Mouse (Mus musculus) midbrain, embryonic 14.5 days (tissue): ENCODE data around the gene Col26a1. TPM values are rescaled to one million over a fixed set of nuclear protein-coding genes. Genes with fewer than 3 reads are reported as not detected.

Source experiments
- ATAC-seq: fragments of 200-750 bp; cut with Nextera tagmentation; 2 replicates; pipeline ENCODE4 v1.8.0; 2017; ENCODE audit warnings: moderate number of reproducible peaks, moderate library complexity; ENCODE audit not compliant: low FRiP score, low TSS enrichment
- DNase-seq: peaks from one replicate; pipeline ENCODE4 v3.0.0-alpha.2; 2015
- H3K27ac ChIP-seq: fragments of 300-500 bp; sonication (generic); replicated peaks from 2 replicates; pipeline ENCODE4 v1.5.1; 2014; ENCODE audit warnings: mild to moderate bottlenecking, low read depth, low read length, moderate library complexity
- H3K27me3 ChIP-seq: fragments of 300-500 bp; sonication (generic); 2 replicates; pipeline ENCODE4 v1.6.1; 2014; ENCODE audit warnings: low read length, control low read depth, mixed read lengths; ENCODE audit not compliant: control insufficient read depth, insufficient read depth
- H3K36me3 ChIP-seq: fragments of 300-500 bp; sonication (generic); 2 replicates; pipeline ENCODE4 v1.6.1; 2014; ENCODE audit warnings: low read length, control low read depth; ENCODE audit not compliant: control insufficient read depth, insufficient read depth
- H3K4me1 ChIP-seq: fragments of 300-500 bp; sonication (generic); 2 replicates; pipeline ENCODE4 v1.6.1; 2014; ENCODE audit warnings: mild to moderate bottlenecking, antibody characterized with exemption, low read length, control low read depth; ENCODE audit not compliant: control insufficient read depth, insufficient read depth
- H3K4me2 ChIP-seq: fragments of 300-500 bp; sonication (generic); 2 replicates; pipeline ENCODE4 v1.6.1; 2014; ENCODE audit warnings: mild to moderate bottlenecking, low read length, moderate library complexity
- H3K4me3 ChIP-seq: fragments of 300-500 bp; sonication (generic); replicated peaks from 2 replicates; pipeline ENCODE4 v1.5.1; 2014; ENCODE audit warnings: low read depth, low read length
- H3K9ac ChIP-seq: fragments of 300-500 bp; sonication (generic); replicated peaks from 2 replicates; pipeline ENCODE4 v1.6.1; 2014; ENCODE audit warnings: mild to moderate bottlenecking, low read length, moderate library complexity
- H3K9me3 ChIP-seq: fragments of 300-500 bp; sonication (generic); 2 replicates; pipeline ENCODE4 v1.6.1; 2016; ENCODE audit warnings: low read length, control low read depth, mixed read lengths; ENCODE audit not compliant: control insufficient read depth
- WGBS: fragments of 180-500 bp; shearing (Covaris S2); extraction: QIAGEN DNeasy Blood & Tissue Kit; methylation state at CpG from one replicate; pipeline ENCODE4 v1.1.7; 2014; 5-methylcytosine and 5-hydroxymethylcytosine counted together
- polyA plus RNA-seq: library from polyadenylated mRNA; unstranded; fragments of >200 nt; fragmentation: Nextera tagmentation; extraction: Ambion mirVana; gene quantifications from 2 replicates; pipeline ENCODE4 v1.2.1, GENCODE M21; 2014

The Col26a1 gene
- polyA plus RNA-seq, 1 experiment from 2014 or later = 16.2 TPM

- Histone ChIP-seq H3K9ac (no peak overlapping the region), H3K4me1 (peaks cover 8% of the 10 kb centered on the region), H3K9me3 (no peaks in the 10 kb centered on the region), H3K4me3 (no peak overlapping the region), H3K36me3 (no peaks in the 10 kb centered on the region), H3K27me3 (no peaks in the 10 kb centered on the region), H3K27ac (no peak overlapping the region), H3K4me2 (no peak overlapping the region)
- ATAC-seq (no peak), DNase-seq (no peak)
- 89% methylated on average over 5 of the region's 5 CpGs for WGBS
Observed at GRCm38 (mm10) chr5:136867706-136868105, 15.3 kb downstream of the Col26a1 start.

- Histone ChIP-seq H3K4me3 (no peak overlapping the region), H3K4me2 (0 out of 2 replicates have a peak overlapping the region, but pooled peaks have one; percentile 5), H3K36me3 (no peaks in the 10 kb centered on the region), H3K27ac (peak overlapping the region; percentile 60; the same call in 1 of the 2 replicates), H3K4me1 (peaks cover 12% of the 10 kb centered on the region), H3K9me3 (no peaks in the 10 kb centered on the region), H3K9ac (0 out of 2 replicates have a peak overlapping the region, but pooled peaks have one; percentile 7), H3K27me3 (no peaks in the 10 kb centered on the region)
- peak; percentile 63 for DNase-seq
- ATAC-seq = no peak
- WGBS = 26% methylated on average over 14 of the region's 14 CpGs
Observed at GRCm38 (mm10) chr5:136863961-136864674, 18.9 kb downstream of the Col26a1 start.

GRCm38 (mm10) chr5:136863276-136863675 lies 19.7 kb downstream of the Col26a1 start:
- no peak for ATAC-seq

GRCm38 (mm10) chr5:136862806-136863205 lies 20.2 kb downstream of the Col26a1 start:
- ATAC-seq = no peak
- no peaks in the 10 kb centered on the region for H3K9me3 ChIP-seq
- no peak overlapping the region for H3K4me2 ChIP-seq
- H3K36me3 ChIP-seq = no peaks in the 10 kb centered on the region
- peaks cover 12% of the 10 kb centered on the region for H3K4me1 ChIP-seq
- no peaks in the 10 kb centered on the region for H3K27me3 ChIP-seq
- 59% methylated on average over 4 of the region's 4 CpGs for WGBS
- H3K9ac ChIP-seq = no peak overlapping the region
- no peak overlapping the region for H3K4me3 ChIP-seq
- no peak overlapping the region for H3K27ac ChIP-seq
- DNase-seq = no peak

More at GRCm38 (mm10) chr5:136863276-136863675, 19.7 kb downstream of the Col26a1 start:
- DNase-seq = no peak
- H3K36me3 ChIP-seq = no peaks in the 10 kb centered on the region
- H3K9me3 ChIP-seq = no peaks in the 10 kb centered on the region
- no peak overlapping the region for H3K4me2 ChIP-seq
- 0 out of 2 replicates have a peak overlapping the region, but pooled peaks have one; percentile 60 for H3K27ac ChIP-seq
- no peaks in the 10 kb centered on the region for H3K27me3 ChIP-seq
- H3K4me3 ChIP-seq = no peak overlapping the region
- no peak overlapping the region for H3K9ac ChIP-seq
- H3K4me1 ChIP-seq = peaks cover 12% of the 10 kb centered on the region
- WGBS = 52% methylated on average over 9 of the region's 9 CpGs

- DNase-seq = peak; percentile 57
- no peaks in the 10 kb centered on the region for H3K27me3 ChIP-seq
- no peak for ATAC-seq
- H3K4me2 ChIP-seq = peak overlapping the region; percentile 28; the same call in 1 of the 2 replicates
- no peaks in the 10 kb centered on the region for H3K9me3 ChIP-seq
- WGBS = 11% methylated on average over 20 of the region's 20 CpGs
- H3K4me1 ChIP-seq = peaks cover 12% of the 10 kb centered on the region
- H3K9ac ChIP-seq = no peak overlapping the region
- H3K36me3 ChIP-seq = no peaks in the 10 kb centered on the region
- H3K27ac ChIP-seq = no peak overlapping the region
- H3K4me3 ChIP-seq = no peak overlapping the region
Observed at GRCm38 (mm10) chr5:136861191-136861940, 21.6 kb downstream of the Col26a1 start.

- Histone ChIP-seq H3K4me3 (no peak overlapping the region), H3K36me3 (no peaks in the 10 kb centered on the region), H3K4me2 (no peak overlapping the region), H3K9me3 (no peaks in the 10 kb centered on the region), H3K27ac (no peak overlapping the region), H3K27me3 (no peaks in the 10 kb centered on the region), H3K4me1 (no peaks in the 10 kb centered on the region), H3K9ac (no peak overlapping the region)
- DNase-seq (no peak), ATAC-seq (no peak)
- 91% methylated on average over 6 of the region's 6 CpGs for WGBS
Observed at GRCm38 (mm10) chr5:136850716-136851115, 32.3 kb downstream of the Col26a1 start.

GRCm38 (mm10) chr5:136846385-136847264 lies 36.4 kb downstream of the Col26a1 start:
- DNase-seq = no peak
- 84% methylated on average over 19 of the region's 19 CpGs for WGBS
- Histone ChIP-seq H3K27me3 (no peaks in the 10 kb centered on the region), H3K4me3 (no peak overlapping the region), H3K9ac (no peak overlapping the region), H3K36me3 (no peaks in the 10 kb centered on the region), H3K4me2 (no peak overlapping the region), H3K27ac (no peak overlapping the region), H3K9me3 (no peaks in the 10 kb centered on the region), H3K4me1 (no peaks in the 10 kb centered on the region)
- ATAC-seq = no peak

GRCm38 (mm10) chr5:136843930-136844329 lies 39.1 kb downstream of the Col26a1 start:
- H3K4me1 ChIP-seq = no peaks in the 10 kb centered on the region
- no peaks in the 10 kb centered on the region for H3K27me3 ChIP-seq
- H3K36me3 ChIP-seq = no peaks in the 10 kb centered on the region
- H3K27ac ChIP-seq = no peak overlapping the region
- no peak for ATAC-seq
- no peaks in the 10 kb centered on the region for H3K9me3 ChIP-seq
- WGBS = 61% methylated on average over 5 of the region's 5 CpGs
- DNase-seq = no peak
- no peak overlapping the region for H3K4me2 ChIP-seq
- H3K4me3 ChIP-seq = no peak overlapping the region
- H3K9ac ChIP-seq = no peak overlapping the region
